Mouse (Mus musculus) neural tube, embryonic 13.5 days (tissue): ENCODE results near the gene Higd1c. TPM values are rescaled to one million over a fixed set of nuclear protein-coding genes. Genes with fewer than 3 reads are reported as not detected.

ENCODE experiments used
- ATAC-seq: fragments of 200-750 bp; cut with Nextera tagmentation; 2 replicates; pipeline ENCODE4 v1.8.0; 2017; ENCODE audit warnings: low read depth, mild to moderate bottlenecking, moderate TSS enrichment, moderate library complexity
- H3K27ac ChIP-seq: fragments of 300-500 bp; sonication (generic); replicated peaks from 2 replicates; pipeline ENCODE4 v1.5.1; 2015; ENCODE audit warnings: moderate library complexity, mild to moderate bottlenecking, inconsistent platforms
- H3K27me3 ChIP-seq: fragments of 300-500 bp; sonication (generic); 2 replicates; pipeline ENCODE4 v1.6.1; 2015; ENCODE audit warnings: mild to moderate bottlenecking, inconsistent platforms
- H3K36me3 ChIP-seq: fragments of 300-500 bp; sonication (generic); 2 replicates; pipeline ENCODE4 v1.6.1; 2015; ENCODE audit warnings: mild to moderate bottlenecking, inconsistent platforms
- H3K4me1 ChIP-seq: fragments of 300-500 bp; sonication (generic); replicated peaks from 2 replicates; pipeline ENCODE4 v1.6.1; 2015; ENCODE audit warnings: inconsistent platforms
- H3K4me2 ChIP-seq: fragments of 300-500 bp; sonication (generic); 2 replicates; pipeline ENCODE4 v1.6.1; 2015; ENCODE audit warnings: inconsistent platforms, mild to moderate bottlenecking, moderate library complexity
- H3K4me3 ChIP-seq: fragments of 300-500 bp; sonication (generic); 2 replicates; pipeline ENCODE4 v1.5.1; 2015; ENCODE audit warnings: mild to moderate bottlenecking, inconsistent platforms
- H3K9ac ChIP-seq: fragments of 300-500 bp; sonication (generic); 2 replicates; pipeline ENCODE4 v1.6.1; 2015; ENCODE audit warnings: moderate library complexity, mild to moderate bottlenecking, inconsistent platforms
- H3K9me3 ChIP-seq: fragments of 300-500 bp; sonication (generic); 2 replicates; pipeline ENCODE4 v1.6.1; 2016; ENCODE audit warnings: inconsistent platforms
- WGBS: fragments of 180-500 bp; shearing (Covaris S2); methylation state at CpG from one replicate; pipeline ENCODE4 v1.1.7; 2015; 5-methylcytosine and 5-hydroxymethylcytosine counted together
- polyA plus RNA-seq: library from polyadenylated mRNA; unstranded; fragments of >200 nt; fragmentation: Nextera tagmentation; extraction: Ambion mirVana; gene quantifications from 2 replicates; pipeline ENCODE4 v1.2.1, GENCODE M21; 2015

Higd1c gene
- polyA plus RNA-seq, 1 experiment from 2014 or later = 3.1 TPM

DNA sequence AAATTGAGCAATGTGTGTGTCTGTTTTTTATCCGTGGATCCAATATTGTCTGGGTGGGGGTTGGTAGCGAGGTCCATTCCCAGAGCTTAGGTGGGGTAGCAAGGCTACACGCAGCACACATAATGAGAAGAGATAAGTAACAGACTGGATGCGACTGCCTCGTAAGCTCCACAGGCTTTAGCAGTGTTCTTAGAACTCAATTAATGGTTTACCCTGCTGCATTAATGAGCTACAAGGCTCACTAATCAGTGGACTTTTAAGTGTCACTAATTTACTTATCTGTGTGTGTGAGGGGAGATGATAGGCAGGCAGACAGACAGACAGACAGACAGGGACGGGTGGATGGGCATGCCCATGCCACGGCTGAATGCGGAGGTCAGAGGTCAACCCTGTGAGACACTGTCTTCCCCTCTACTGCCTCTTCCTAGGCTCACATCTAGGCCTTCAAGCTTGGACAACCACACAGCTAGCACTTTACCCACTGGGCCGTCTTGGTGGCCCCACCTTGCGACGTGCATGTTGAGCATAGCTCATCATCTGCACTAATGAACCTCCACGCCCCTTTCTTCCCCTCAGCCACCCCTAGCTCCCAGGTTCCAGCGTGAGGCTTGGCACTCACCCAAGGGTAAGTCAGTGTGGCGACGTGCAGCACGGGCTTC, 36.4 kb downstream of the Higd1c start:
- no peak overlapping the region for H3K9ac ChIP-seq
- H3K27me3 ChIP-seq = no peaks in the 10 kb centered on the region
- no peaks in the 10 kb centered on the region for H3K4me1 ChIP-seq
- peaks cover 99% of the 10 kb centered on the region for H3K36me3 ChIP-seq
- H3K4me2 ChIP-seq = no peak overlapping the region
- no peak overlapping the region for H3K4me3 ChIP-seq
- 93% methylated on average over 16 of the region's 16 CpGs for WGBS
- ATAC-seq = no peak
- H3K9me3 ChIP-seq = no peaks in the 10 kb centered on the region
- H3K27ac ChIP-seq = no peak overlapping the region

DNA sequence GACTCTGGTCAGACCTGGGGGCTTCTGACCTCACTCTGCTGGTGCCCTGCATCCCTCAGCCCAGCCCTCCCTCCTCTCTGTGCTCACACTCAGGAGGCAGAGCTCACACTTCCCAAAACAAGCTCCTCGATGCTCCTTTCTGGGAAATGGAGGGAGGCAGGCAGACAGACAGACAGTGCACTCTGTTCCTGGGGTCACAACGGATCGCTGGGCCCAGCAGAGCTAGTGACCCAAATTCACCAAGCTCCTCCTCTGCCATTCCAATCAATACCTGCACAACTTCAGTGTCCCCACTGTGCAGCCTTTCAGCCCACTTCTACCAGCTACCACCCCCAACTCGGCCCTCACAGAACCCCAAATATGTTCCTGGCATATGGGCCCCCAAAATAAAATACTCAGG, 37.5 kb downstream of the Higd1c start:
- no peak overlapping the region for H3K4me2 ChIP-seq
- H3K9me3 ChIP-seq = no peaks in the 10 kb centered on the region
- H3K9ac ChIP-seq = no peak overlapping the region
- no peaks in the 10 kb centered on the region for H3K4me1 ChIP-seq
- WGBS = 95% methylated on average over 4 of the region's 4 CpGs
- no peaks in the 10 kb centered on the region for H3K27me3 ChIP-seq
- H3K36me3 ChIP-seq = peaks cover 96% of the 10 kb centered on the region
- ATAC-seq = no peak
- no peak overlapping the region for H3K4me3 ChIP-seq
- H3K27ac ChIP-seq = no peak overlapping the region

DNA sequence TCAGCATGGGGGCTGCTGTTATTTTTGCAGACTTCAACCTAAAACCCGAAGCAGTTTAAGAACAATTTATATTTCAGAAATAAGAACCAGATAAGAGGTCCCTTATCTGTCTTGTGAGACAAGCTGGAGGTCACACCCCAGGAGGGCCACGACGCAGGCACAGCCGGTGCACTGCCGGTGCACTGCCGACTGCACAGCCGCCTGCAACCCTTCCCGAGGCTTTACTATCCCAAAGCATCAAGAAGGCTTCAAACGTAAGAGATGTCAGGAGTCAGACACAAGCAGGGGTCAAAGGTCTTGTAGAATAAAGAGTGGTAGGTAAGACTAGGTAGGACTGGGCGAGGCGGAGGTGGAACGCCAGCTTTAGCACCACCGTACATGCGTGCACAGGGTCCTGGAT, 38.0 kb downstream of the Higd1c start:
- Histone ChIP-seq H3K9me3 (no peaks in the 10 kb centered on the region), H3K4me3 (no peak overlapping the region), H3K4me1 (no peaks in the 10 kb centered on the region), H3K4me2 (no peak overlapping the region), H3K9ac (no peak overlapping the region), H3K27me3 (no peaks in the 10 kb centered on the region), H3K36me3 (peaks cover 96% of the 10 kb centered on the region), H3K27ac (no peak overlapping the region)
- 94% methylated on average over 14 of the region's 14 CpGs for WGBS
- ATAC-seq = no peak

DNA sequence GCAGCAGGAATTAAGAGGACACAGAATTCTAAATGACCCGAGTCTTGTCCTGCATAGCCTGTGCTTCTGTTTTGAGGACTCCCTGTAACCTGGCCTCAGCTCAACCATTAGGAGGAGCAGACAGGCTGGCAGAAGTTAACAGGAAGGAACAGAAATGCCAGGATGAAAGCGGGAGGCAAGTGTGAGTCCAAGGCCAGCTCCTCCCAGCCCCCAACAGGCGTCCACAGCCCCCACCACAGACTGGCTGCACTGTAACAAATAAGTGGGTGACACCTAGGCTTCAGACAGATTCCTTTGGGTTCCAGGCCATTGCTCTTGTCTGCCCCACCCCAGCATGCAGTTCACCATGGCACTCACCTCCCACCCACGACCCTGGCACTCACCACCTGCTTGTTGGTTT, 38.5 kb downstream of the Higd1c start:
- H3K4me1 ChIP-seq = no peaks in the 10 kb centered on the region
- no peaks in the 10 kb centered on the region for H3K9me3 ChIP-seq
- H3K36me3 ChIP-seq = peaks cover 96% of the 10 kb centered on the region
- H3K27me3 ChIP-seq = no peaks in the 10 kb centered on the region
- no peak overlapping the region for H3K27ac ChIP-seq
- no peak overlapping the region for H3K9ac ChIP-seq
- ATAC-seq = no peak
- no peak overlapping the region for H3K4me3 ChIP-seq
- no peak overlapping the region for H3K4me2 ChIP-seq
- WGBS = 95% methylated on average over 4 of the region's 4 CpGs

DNA sequence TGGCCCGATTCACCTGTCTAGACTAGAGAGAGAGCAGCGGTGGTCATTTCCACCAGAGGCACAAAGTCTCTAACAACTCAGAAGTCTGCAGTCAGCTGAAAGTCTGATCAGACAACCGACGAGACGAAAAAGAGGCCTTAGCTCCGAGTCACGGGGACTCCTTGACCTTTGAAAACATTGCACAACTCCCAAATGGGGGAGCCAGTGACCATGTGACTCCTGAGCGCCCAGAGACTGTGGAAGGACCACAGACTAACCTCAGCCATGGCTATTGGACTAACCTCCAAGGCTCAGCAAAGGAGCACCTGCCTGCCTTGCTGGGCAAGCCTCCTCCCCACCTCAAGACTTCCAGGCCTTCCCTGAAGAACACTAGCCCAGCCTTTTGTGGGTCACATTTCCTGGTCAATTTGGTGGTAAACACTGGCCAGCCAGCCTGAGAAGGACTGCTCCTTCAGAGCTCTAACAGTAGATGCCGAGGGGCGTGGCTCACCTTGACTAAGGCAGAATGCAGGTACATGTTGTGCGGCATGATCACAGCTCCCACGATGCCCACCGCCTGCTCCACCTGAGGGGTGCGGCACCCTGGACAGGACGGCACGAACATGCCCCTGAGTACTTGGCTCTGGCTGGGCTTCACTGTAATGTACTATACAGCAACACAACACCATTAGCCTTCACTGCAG, 39.1 kb downstream of the Higd1c start:
- H3K4me2 ChIP-seq = no peak overlapping the region
- H3K9ac ChIP-seq = no peak overlapping the region
- H3K4me1 ChIP-seq = no peaks in the 10 kb centered on the region
- WGBS = 92% methylated on average over 16 of the region's 16 CpGs
- peaks cover 96% of the 10 kb centered on the region for H3K36me3 ChIP-seq
- no peaks in the 10 kb centered on the region for H3K27me3 ChIP-seq
- H3K27ac ChIP-seq = no peak overlapping the region
- no peak overlapping the region for H3K4me3 ChIP-seq
- no peaks in the 10 kb centered on the region for H3K9me3 ChIP-seq
- no peak for ATAC-seq

DNA sequence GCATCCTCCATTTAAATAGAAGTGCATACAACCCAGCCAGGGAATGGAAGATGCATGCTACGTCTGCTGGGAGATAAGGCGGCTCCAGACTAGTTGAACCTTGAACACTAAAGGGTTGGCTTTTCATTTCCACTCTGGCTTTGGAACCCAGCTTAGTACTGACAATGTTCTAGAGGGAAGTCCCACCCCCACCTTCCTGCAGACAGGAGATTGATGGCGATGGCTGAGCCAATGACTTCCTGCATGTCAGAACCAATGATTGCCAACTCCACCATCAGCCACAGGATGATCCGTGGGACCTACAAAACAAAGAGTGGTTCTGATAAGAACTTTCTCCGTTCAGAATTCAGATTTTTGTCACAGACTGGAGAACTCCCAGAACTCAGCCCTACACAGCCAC, 41.7 kb downstream of the Higd1c start:
- 93% methylated on average over 5 of the region's 5 CpGs for WGBS
- Histone ChIP-seq H3K9me3 (no peaks in the 10 kb centered on the region), H3K27ac (no peak overlapping the region), H3K36me3 (peaks cover 95% of the 10 kb centered on the region), H3K4me1 (no peaks in the 10 kb centered on the region), H3K9ac (no peak overlapping the region), H3K27me3 (no peaks in the 10 kb centered on the region), H3K4me3 (no peak overlapping the region), H3K4me2 (no peak overlapping the region)
- no peak for ATAC-seq

DNA sequence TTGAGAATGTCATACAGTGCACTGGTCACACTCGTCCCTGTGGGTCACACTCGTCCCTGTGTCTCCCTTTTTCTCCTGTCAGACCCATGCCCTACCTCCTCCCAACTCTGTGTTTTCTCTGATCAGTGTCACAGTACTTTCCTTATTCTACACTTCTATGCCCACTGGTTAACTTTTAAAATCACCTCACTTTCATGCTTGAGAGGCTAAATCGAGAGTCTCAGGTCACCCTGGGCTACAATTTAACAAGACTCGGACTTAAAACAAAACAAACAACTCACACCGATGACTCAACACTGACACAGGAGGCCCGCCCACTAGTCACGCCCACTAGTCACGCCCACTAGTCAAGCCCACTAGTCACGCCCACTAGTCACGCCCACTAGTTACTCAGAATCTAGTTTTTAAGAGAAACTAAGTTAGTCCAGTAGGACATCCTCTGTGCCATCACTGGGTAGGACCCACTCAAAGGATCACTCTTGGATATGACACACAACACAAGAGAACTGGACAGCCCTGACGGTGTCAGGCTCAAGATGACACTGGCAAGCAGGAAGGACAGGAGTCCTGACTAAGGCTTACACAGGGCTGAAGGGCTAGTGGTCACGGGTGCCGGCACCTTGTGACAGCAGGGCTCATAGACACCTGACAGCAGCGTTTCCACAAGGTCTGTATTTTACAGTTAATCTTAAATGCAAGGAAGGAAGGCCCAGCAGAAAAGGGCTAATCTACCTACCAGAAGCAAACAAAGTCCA, 46.8 kb downstream of the Higd1c start:
- no peak overlapping the region for H3K27ac ChIP-seq
- H3K36me3 ChIP-seq = peaks cover 55% of the 10 kb centered on the region
- H3K4me2 ChIP-seq = no peak overlapping the region
- H3K4me3 ChIP-seq = no peak overlapping the region
- WGBS = 64% methylated on average over 14 of the region's 14 CpGs
- no peaks in the 10 kb centered on the region for H3K9me3 ChIP-seq
- no peak overlapping the region for H3K9ac ChIP-seq
- ATAC-seq = no peak
- peaks cover 4% of the 10 kb centered on the region; the same call in 1 of the 2 replicates for H3K4me1 ChIP-seq
- no peaks in the 10 kb centered on the region for H3K27me3 ChIP-seq

DNA sequence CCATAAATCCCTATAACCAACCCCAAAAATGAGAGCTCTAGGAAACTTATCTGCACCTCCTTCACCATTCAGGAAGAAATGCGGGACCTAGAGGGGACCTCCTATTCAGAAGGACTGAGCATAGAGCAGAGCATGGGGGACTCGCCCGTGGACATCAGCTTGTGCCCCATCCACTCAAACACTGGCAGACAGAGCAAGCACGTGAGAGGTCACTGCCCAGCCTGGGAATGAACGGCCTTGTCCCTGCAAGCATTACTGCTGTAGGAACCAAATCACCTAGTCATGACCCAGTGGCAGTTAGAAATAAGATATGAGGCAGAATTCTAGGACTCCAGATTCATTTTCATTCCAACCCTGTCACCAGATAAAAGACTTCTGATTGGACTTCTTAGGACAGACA, 47.4 kb downstream of the Higd1c start:
- Histone ChIP-seq H3K27me3 (no peaks in the 10 kb centered on the region), H3K9me3 (no peaks in the 10 kb centered on the region), H3K4me2 (no peak overlapping the region), H3K4me1 (peaks cover 4% of the 10 kb centered on the region; the same call in 1 of the 2 replicates), H3K9ac (no peak overlapping the region), H3K4me3 (no peak overlapping the region), H3K36me3 (peaks cover 52% of the 10 kb centered on the region), H3K27ac (no peak overlapping the region)
- ATAC-seq = no peak
- WGBS = 83% methylated on average over 5 of the region's 5 CpGs

DNA sequence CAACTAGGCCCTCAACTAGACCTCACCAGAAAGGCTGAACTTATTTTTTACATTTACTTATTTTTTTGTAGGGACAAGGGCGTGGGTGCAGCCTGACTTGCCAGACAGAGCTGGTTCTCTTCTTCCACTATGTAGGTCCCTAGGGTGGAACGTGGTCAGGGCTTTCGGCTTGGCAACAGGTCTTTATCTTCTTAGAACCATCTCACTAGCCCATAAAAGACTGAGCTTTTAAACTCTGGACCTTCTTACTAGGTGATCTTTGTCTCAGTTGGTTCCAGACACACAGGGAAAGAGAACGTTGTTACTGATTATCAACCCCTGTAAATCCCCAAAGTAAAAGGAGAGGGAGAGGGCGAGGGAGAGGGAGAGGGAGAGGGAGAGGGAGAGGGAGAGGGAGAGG, 49.0 kb downstream of the Higd1c start:
- ATAC-seq = no peak

DNA sequence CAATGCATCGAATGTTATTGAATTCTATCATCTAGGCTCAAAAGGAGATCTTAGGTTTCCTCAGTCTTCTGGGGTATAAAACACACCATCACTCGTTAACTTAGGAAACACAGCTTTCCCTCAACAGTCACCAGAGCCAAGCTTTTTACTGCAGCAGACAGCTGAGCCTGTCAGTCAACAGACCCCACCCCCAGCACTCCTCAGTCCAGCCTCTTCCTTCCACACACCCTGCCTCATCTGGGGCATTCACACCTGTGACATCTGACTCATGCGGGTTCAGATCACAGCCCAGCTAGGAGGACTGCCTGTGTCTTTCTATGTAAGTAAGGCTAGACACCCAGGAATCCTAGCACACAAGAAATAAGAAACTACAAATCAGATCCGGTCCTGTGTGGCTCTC, 49.7 kb downstream of the Higd1c start:
- Histone ChIP-seq H3K4me2 (no peak overlapping the region), H3K36me3 (peaks cover 30% of the 10 kb centered on the region), H3K9ac (no peak overlapping the region), H3K4me1 (peaks cover 13% of the 10 kb centered on the region), H3K9me3 (no peaks in the 10 kb centered on the region), H3K27me3 (no peaks in the 10 kb centered on the region), H3K4me3 (no peak overlapping the region), H3K27ac (no peak overlapping the region)
- 73% methylated on average over 4 of the region's 4 CpGs for WGBS
- no peak for ATAC-seq

More for the DNA sequence above, 49.0 kb downstream of the Higd1c start:
- no peak overlapping the region for H3K27ac ChIP-seq
- no peak overlapping the region for H3K4me3 ChIP-seq
- peaks cover 36% of the 10 kb centered on the region for H3K36me3 ChIP-seq
- no peaks in the 10 kb centered on the region for H3K9me3 ChIP-seq
- no peak overlapping the region for H3K9ac ChIP-seq
- H3K4me1 ChIP-seq = peaks cover 8% of the 10 kb centered on the region
- H3K27me3 ChIP-seq = no peaks in the 10 kb centered on the region
- 74% methylated on average over 4 of the region's 5 CpGs for WGBS
- no peak overlapping the region for H3K4me2 ChIP-seq

DNA sequence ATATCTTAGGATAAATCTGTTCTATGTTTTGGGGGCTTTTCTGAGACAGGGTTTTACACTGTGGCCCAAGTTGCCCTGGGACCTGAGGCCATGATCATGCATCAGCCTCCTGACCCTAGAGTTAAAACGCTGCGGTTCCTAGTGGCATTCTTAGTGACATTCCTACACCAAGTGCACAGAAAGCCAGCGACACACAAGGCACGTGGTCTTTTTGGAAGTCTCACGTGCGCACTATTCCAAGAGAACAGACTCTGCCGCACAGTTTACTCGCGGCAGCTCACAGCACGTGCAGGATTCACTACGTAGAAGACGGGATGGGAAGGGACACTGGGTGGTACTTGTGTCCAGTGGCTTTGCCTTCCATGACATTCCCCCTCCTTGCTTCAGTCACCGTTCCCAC, 50.6 kb downstream of the Higd1c start:
- no peak for ATAC-seq
- no peak overlapping the region for H3K4me2 ChIP-seq
- WGBS = 94% methylated on average over 13 of the region's 13 CpGs
- no peak overlapping the region for H3K27ac ChIP-seq
- no peaks in the 10 kb centered on the region for H3K27me3 ChIP-seq
- no peaks in the 10 kb centered on the region for H3K9me3 ChIP-seq
- peaks cover 22% of the 10 kb centered on the region for H3K4me1 ChIP-seq
- peaks cover 20% of the 10 kb centered on the region for H3K36me3 ChIP-seq
- H3K4me3 ChIP-seq = no peak overlapping the region
- H3K9ac ChIP-seq = no peak overlapping the region

DNA sequence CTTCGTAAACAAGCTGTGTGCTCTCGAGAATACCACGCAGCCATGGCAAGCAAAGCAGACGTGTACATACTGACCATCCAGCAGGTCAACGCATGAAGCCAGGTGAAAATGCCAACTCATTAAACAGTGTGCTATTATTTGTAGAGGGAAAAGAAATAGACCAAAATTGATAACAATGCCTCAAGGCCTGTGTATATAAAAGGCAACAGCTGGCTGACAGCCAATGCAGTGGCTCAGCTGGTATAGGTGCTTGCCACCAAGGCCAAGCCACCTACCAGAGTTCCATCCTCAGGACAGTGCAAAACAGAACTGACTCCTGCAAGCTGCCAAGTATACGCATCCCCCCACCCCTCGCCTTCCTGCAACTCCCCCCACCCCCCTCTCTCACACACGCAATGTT, 51.3 kb downstream of the Higd1c start:
- 86% methylated on average over 8 of the region's 8 CpGs for WGBS
- Histone ChIP-seq H3K4me2 (no peak overlapping the region), H3K27ac (no peak overlapping the region), H3K36me3 (peaks cover 13% of the 10 kb centered on the region), H3K9ac (no peak overlapping the region), H3K9me3 (no peaks in the 10 kb centered on the region), H3K27me3 (no peaks in the 10 kb centered on the region), H3K4me1 (peaks cover 29% of the 10 kb centered on the region), H3K4me3 (no peak overlapping the region)
- no peak for ATAC-seq
